In the genomic region with DNA sequence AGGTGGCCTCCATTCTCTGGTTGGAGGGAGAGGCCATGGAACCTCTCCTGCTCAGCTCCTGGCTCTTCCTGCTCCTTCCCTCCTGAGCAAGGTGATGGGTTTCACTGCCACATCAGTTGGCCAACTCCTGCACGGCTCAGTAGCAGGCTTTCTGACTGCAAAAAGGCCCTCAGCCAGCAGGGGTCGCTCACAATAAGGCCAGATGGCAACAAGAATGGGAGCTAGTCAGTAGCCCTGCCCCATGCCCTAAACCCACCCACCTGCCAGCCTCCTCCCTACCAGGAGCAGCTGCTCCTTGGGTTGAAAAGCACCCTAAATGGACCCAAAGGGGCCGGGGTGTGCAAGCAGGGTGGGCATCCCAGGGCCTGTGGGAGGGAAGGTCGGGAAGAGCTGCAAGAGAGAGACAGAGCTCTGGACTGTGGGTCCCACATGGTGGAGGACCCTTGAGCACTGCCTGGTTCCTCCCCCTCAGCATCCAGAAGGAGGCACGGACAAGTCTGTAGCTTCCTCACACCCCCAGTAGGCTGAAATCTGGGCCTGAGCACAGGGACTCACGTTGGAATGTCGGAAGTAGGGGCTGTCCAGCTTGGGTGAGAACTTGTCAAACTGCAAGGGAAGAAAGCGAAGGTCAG, we compare ENCODE assay signal across 9 mouse cellular contexts. TPM values are rescaled to one million over a fixed set of nuclear protein-coding genes. Genes with fewer than 3 reads are reported as not detected.
DNase-seq lines count a peak whose midpoint lies in the region; ATAC-seq and TF ChIP-seq lines count a peak whose summit lies in the region.
"Had no signal": no experiment of that assay in that cellular context is flagged by ENCODE, and none has a peak within 500 bp of the region (broad histone marks: within the 10 kb centered on the region; RNA-seq: fewer than 3 reads in every experiment).

No protein-coding gene starts in this region.

- no peak overlapping the region for H3K4me3 ChIP-seq in limb, embryonic 15.5 days
- no peak overlapping the region for H3K4me3 ChIP-seq in midbrain, postnatal 0 days (ENCODE audit: low read depth, low read length)

- peak; percentile 49 to 65 for DNase-seq in urinary bladder, adult 18-20 months (ENCODE audit: low spot score in 2 of 2)
- DNase-seq in urinary bladder, postnatal 10 days (ENCODE audit: low spot score) = no peak
- peak; percentile 73 for DNase-seq in gastrocnemius, postnatal 14 days
- DNase-seq in kidney, adult 9 months = peak; percentile 78
- DNase-seq in midbrain, postnatal 0 days (ENCODE audit: low spot score) = peak; percentile 77
- peak; percentile 33 to 36 for DNase-seq in spleen, postnatal 36 days (ENCODE audit: low spot score in 2 of 2)

- 56% methylated on average over 8 of the region's 8 CpGs for WGBS in limb, embryonic 15.5 days
- WGBS in midbrain, postnatal 0 days = 57% methylated on average over 8 of the region's 8 CpGs

- H3K4me1 ChIP-seq in limb, embryonic 15.5 days = 0 out of 2 replicates have a peak, but pooled peaks cover 4% of the 10 kb centered on the region
- H3K4me1 ChIP-seq in midbrain, postnatal 0 days (ENCODE audit: insufficient read depth, low read length) = no peaks in the 10 kb centered on the region

- TF ChIP-seq CTCF in midbrain, postnatal 0 days (IDR thresholded peaks at IDR 0.05) = peak; percentile 82

- no peak overlapping the region for H3K27ac ChIP-seq in limb, embryonic 15.5 days
- H3K27ac ChIP-seq in midbrain, postnatal 0 days (ENCODE audit: low read depth, low read length) = no peak overlapping the region

- ATAC-seq in common myeloid progenitor, adult 5-6 weeks (replicated peaks; ENCODE audit: low read depth, poor library complexity, severe bottlenecking) = peak; percentile 85
- peak; percentile 15; the same call in 1 of the 2 replicates for ATAC-seq in limb, embryonic 15.5 days (ENCODE audit: insufficient number of reproducible peaks, low FRiP score, low TSS enrichment, low read depth)
- no peak for ATAC-seq in midbrain, postnatal 0 days (ENCODE audit: low FRiP score)

- no peak overlapping the region for H3K9ac ChIP-seq in limb, embryonic 15.5 days
- H3K9ac ChIP-seq in midbrain, postnatal 0 days (replicated peaks; ENCODE audit: low read length, poor library complexity, severe bottlenecking) = no peak overlapping the region

- H3K9me3 ChIP-seq in limb, embryonic 15.5 days = no peaks in the 10 kb centered on the region
- H3K9me3 ChIP-seq in midbrain, postnatal 0 days (ENCODE audit: low read length) = no peaks in the 10 kb centered on the region

- intact Hi-C loops in gastrocnemius, postnatal 14 days (cut with DNase I; ENCODE audit: low total_unique reads) = loop anchor here (2.0 kb wide), 1 partner anchor 52 kb away; no protein-coding TSS in a partner anchor

- no peak overlapping the region for H3K4me2 ChIP-seq in limb, embryonic 15.5 days
- no peak overlapping the region for H3K4me2 ChIP-seq in midbrain, postnatal 0 days (ENCODE audit: low read depth, low read length, poor library complexity, severe bottlenecking)

- no peaks in the 10 kb centered on the region for H3K27me3 ChIP-seq in limb, embryonic 15.5 days
- H3K27me3 ChIP-seq in midbrain, postnatal 0 days (ENCODE audit: insufficient read depth, low read length) = no peaks in the 10 kb centered on the region

- peaks cover 63% of the 10 kb centered on the region for H3K36me3 ChIP-seq in limb, embryonic 15.5 days
- peaks cover 53% of the 10 kb centered on the region for H3K36me3 ChIP-seq in midbrain, postnatal 0 days (ENCODE audit: insufficient read depth, low read length)

RNA-seq across cellular contexts. Expression of a gene that starts 32.4 kb away (rescaled TPM):
- not detected in 2 replicates for total RNA-seq in common myeloid progenitor, adult 5-6 weeks (2017)
- not detected for total RNA-seq in gastrocnemius, postnatal 14 days (2021)
- not detected in 2 replicates for polyA plus RNA-seq in limb, embryonic 15.5 days (2015; fragmentation: Nextera tagmentation; extraction: Ambion mirVana)
- not detected in 2 replicates for total RNA-seq in midbrain, postnatal 0 days (2014; rRNA removed)
- polyA plus RNA-seq in midbrain, postnatal 0 days (2015; fragmentation: Nextera tagmentation; extraction: Ambion mirVana) = not detected in 2 replicates
- total RNA-seq: adrenal gland, postnatal 4 days had no signal

RNA-seq across cellular contexts. Expression of a gene that starts 33.9 kb away (rescaled TPM):
- 0.05 TPM in 1 of 2 replicates, not detected in the other for total RNA-seq in common myeloid progenitor, adult 5-6 weeks (2017)
- total RNA-seq in gastrocnemius, postnatal 14 days (2021) = not detected
- polyA plus RNA-seq in limb, embryonic 15.5 days (2015; fragmentation: Nextera tagmentation; extraction: Ambion mirVana) = 1.2 and 1.4 TPM in 2 replicates
- total RNA-seq in midbrain, postnatal 0 days (2014; rRNA removed) = 10.6 and 11.9 TPM in 2 replicates
- polyA plus RNA-seq in midbrain, postnatal 0 days (2015; fragmentation: Nextera tagmentation; extraction: Ambion mirVana) = 10.7 and 13.4 TPM in 2 replicates

Comparison
In these comparisons a context has a peak if more than half of its experiments do, and no peak if none do; other contexts are left out.
1. RNA of a gene that starts 33.9 kb away (total RNA-seq): 10.6 to 11.9 TPM in midbrain, postnatal 0 days; not detected in gastrocnemius, postnatal 14 days and 0.05 TPM in common myeloid progenitor, adult 5-6 weeks; every median in the first group is over 10 times any median in the second.